Mouse (Mus musculus) heart, embryonic 14.5 days (tissue): ENCODE measurements around the gene Slc27a4. TPM values are rescaled to one million over a fixed set of nuclear protein-coding genes. Genes with fewer than 3 reads are reported as not detected.

Source experiments
- ATAC-seq: fragments of 200-750 bp; cut with Nextera tagmentation; 2 replicates; pipeline ENCODE4 v1.8.0; 2017; ENCODE audit warnings: low read depth, moderate TSS enrichment; ENCODE audit not compliant: insufficient number of reproducible peaks, insufficient read depth, low FRiP score
- H3K27ac ChIP-seq, 2 experiments: fragments of 200-500 bp in 1 of 2; fragments of 300-500 bp in 1 of 2; sonication (generic) in 1 of 2; replicated peaks in 1 of 2; 2 replicates each; pipeline ENCODE4 v1.5.1; 2012 to 2014; ENCODE audit warnings: low read depth in 2 of 2, low read length in 2 of 2, control low read depth in 1 of 2, mild to moderate bottlenecking in 1 of 2, mixed read lengths in 1 of 2; ENCODE audit not compliant: control insufficient read depth in 1 of 2, insufficient read depth in 1 of 2
- H3K27me3 ChIP-seq: fragments of 300-500 bp; sonication (generic); 2 replicates; pipeline ENCODE4 v1.6.1; 2014; ENCODE audit warnings: mild to moderate bottlenecking, low read length, control low read depth; ENCODE audit not compliant: control insufficient read depth, insufficient read depth
- H3K36me3 ChIP-seq: fragments of 300-500 bp; sonication (generic); 2 replicates; pipeline ENCODE4 v1.6.1; 2014; ENCODE audit warnings: mild to moderate bottlenecking, control low read depth, low read length, mixed read lengths; ENCODE audit not compliant: control insufficient read depth, insufficient read depth
- H3K4me1 ChIP-seq, 2 experiments: fragments of 200-500 bp in 1 of 2; fragments of 300-500 bp in 1 of 2; sonication (generic) in 1 of 2; 2 replicates each; pipeline ENCODE4 v1.6.1; 2012 to 2014; ENCODE audit warnings: low read length in 2 of 2, control low read depth in 1 of 2, mixed read lengths in 1 of 2; ENCODE audit not compliant: control insufficient read depth in 2 of 2, insufficient read depth in 2 of 2
- H3K4me2 ChIP-seq: fragments of 300-500 bp; sonication (generic); 2 replicates; pipeline ENCODE4 v1.6.1; 2014; ENCODE audit warnings: mild to moderate bottlenecking, low read length
- H3K4me3 ChIP-seq, 2 experiments: fragments of 200-500 bp in 1 of 2; fragments of 300-500 bp in 1 of 2; sonication (generic) in 1 of 2; 2 replicates each; pipeline ENCODE4 v1.5.1; 2012 to 2014; ENCODE audit warnings: low read length in 2 of 2, mild to moderate bottlenecking in 2 of 2, control low read depth in 1 of 2, low read depth in 1 of 2, moderate library complexity in 1 of 2; ENCODE audit not compliant: control insufficient read depth in 1 of 2, insufficient read depth in 1 of 2
- H3K9ac ChIP-seq: fragments of 300-500 bp; sonication (generic); 2 replicates; pipeline ENCODE4 v1.6.1; 2014; ENCODE audit warnings: mild to moderate bottlenecking, low read length
- H3K9me3 ChIP-seq: fragments of 300-500 bp; sonication (generic); 2 replicates; pipeline ENCODE4 v1.6.1; 2016; ENCODE audit warnings: low read length, control low read depth; ENCODE audit not compliant: control insufficient read depth
- WGBS: fragments of 180-500 bp; shearing (Covaris S2); extraction: QIAGEN DNeasy Blood & Tissue Kit; methylation state at CpG from one replicate; pipeline ENCODE4 v1.1.7; 2014; 5-methylcytosine and 5-hydroxymethylcytosine counted together
- polyA plus RNA-seq: library from polyadenylated mRNA; unstranded; fragments of >200 nt; fragmentation: Nextera tagmentation; extraction: Ambion mirVana; gene quantifications from 2 replicates; pipeline ENCODE4 v1.2.1, GENCODE M21; 2014

The Slc27a4 gene
- polyA plus RNA-seq = 7.8 and 9.5 TPM in 2 replicates

DNA sequence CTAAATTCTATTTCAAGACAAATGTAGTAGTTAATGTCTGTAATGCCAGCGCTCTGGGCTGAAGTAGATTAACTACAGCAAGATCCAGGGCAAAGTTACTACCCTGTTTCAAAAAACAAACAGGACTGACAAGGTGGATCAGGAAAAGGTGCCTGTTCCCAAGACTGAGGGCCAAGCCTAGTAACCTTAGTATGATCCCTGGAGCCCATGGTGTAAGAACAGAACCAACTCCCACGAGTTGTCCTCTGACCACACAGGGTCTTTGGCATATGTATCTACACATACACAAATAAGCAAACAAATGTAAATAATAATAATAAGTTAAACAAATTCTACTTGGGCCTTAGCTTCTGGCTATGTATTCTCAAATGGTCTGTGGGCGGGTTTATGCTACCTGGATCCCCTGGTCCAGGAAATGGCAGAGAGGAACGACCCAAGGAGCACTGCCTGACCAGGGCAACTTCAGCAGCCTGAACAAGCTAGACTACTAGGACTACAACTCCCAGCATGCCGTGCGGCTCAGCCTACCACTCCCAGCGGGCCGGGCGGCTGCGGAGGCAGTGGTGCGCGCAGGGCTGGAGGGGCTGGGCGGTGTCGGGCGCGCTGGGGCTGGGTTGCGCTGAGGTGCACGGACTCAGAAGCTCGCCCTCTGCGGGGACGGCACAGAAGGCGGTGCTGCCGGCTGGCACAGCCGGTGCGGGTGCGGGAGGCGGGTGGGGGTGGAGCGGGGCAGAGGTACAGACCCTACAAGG lies at the start of gene Slc27a4:
TSS of gene Slc27a4 (plus strand) at position 560 of the 752 bp plus-strand sequence.
- Histone ChIP-seq H3K27ac (peak within 1 kb of the TSS; percentile 1 to 73; a peak in 2 of 4 replicates), H3K4me2 (peak within 1 kb of the TSS; percentile 96), H3K36me3 (peaks cover 30% of the 10 kb centered on the region), H3K9ac (peak within 1 kb of the TSS; percentile 88), H3K4me3 (peak within 1 kb of the TSS; percentile 78 to 79), H3K9me3 (no peaks in the 10 kb centered on the region), H3K4me1 (peaks cover 2 to 9% of the 10 kb centered on the region in 2 experiments; a peak in 3 of 4 replicates), H3K27me3 (no peaks in the 10 kb centered on the region)
- ATAC-seq = peak; percentile 93
- 5% methylated on average over 25 of the region's 28 CpGs for WGBS

DNA sequence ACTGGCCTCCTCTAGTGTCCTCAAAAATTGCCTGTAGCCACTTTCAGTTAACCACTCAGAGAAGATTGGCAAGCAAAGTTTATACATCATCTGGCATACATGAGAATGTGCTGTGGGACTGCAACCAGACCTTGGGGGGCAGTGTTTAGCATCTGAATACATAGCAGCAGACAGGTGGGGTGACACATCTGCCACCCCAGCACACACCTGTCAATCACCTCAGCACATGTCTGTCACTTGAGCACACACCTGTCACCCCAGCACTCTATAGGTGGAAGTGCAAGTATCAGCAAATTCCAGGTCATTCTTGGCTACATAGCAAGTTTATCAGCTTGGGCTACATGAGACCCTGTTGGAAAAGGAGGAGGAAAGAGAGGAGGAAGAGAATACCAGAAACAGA lies 46.7 kb upstream of the Slc27a4 start:
- Histone ChIP-seq H3K9me3 (no peaks in the 10 kb centered on the region), H3K9ac (no peak overlapping the region)

GRCm38 (mm10) chr2:29764831-29765230 lies 37.6 kb upstream of the Slc27a4 start:
- H3K36me3 ChIP-seq = no peaks in the 10 kb centered on the region
- H3K9me3 ChIP-seq = no peaks in the 10 kb centered on the region
- no peaks in the 10 kb centered on the region for H3K4me1 ChIP-seq
- no peak overlapping the region for H3K9ac ChIP-seq
- no peak overlapping the region for H3K4me3 ChIP-seq
- no peak overlapping the region for H3K27ac ChIP-seq
- 0 out of 2 replicates have a peak, but pooled peaks cover 10% of the 10 kb centered on the region for H3K27me3 ChIP-seq
- WGBS = 3% methylated on average over 1 of the region's 1 CpGs
- no peak for ATAC-seq
- no peak overlapping the region for H3K4me2 ChIP-seq

More for the DNA sequence above, 46.7 kb upstream of the Slc27a4 start:
- no peak overlapping the region for H3K4me3 ChIP-seq
- H3K36me3 ChIP-seq = no peaks in the 10 kb centered on the region
- no peaks in the 10 kb centered on the region for H3K4me1 ChIP-seq
- no peak for ATAC-seq
- H3K27me3 ChIP-seq = peaks cover 26% of the 10 kb centered on the region
- no peak overlapping the region for H3K4me2 ChIP-seq
- H3K27ac ChIP-seq = no peak overlapping the region

GRCm38 (mm10) chr2:29767976-29768709 lies 34.3 kb upstream of the Slc27a4 start:
- WGBS = 57% methylated on average over 11 of the region's 11 CpGs
- Histone ChIP-seq H3K9me3 (no peaks in the 10 kb centered on the region), H3K9ac (no peak overlapping the region), H3K4me3 (no peak overlapping the region), H3K4me2 (no peak overlapping the region), H3K4me1 (0 out of 4 replicates have a peak, but pooled peaks cover 0 to 2% of the 10 kb centered on the region in 2 experiments), H3K36me3 (no peaks in the 10 kb centered on the region), H3K27me3 (0 out of 2 replicates have a peak, but pooled peaks cover under 1% of the 10 kb centered on the region), H3K27ac (no peak overlapping the region)
- ATAC-seq = no peak

DNA sequence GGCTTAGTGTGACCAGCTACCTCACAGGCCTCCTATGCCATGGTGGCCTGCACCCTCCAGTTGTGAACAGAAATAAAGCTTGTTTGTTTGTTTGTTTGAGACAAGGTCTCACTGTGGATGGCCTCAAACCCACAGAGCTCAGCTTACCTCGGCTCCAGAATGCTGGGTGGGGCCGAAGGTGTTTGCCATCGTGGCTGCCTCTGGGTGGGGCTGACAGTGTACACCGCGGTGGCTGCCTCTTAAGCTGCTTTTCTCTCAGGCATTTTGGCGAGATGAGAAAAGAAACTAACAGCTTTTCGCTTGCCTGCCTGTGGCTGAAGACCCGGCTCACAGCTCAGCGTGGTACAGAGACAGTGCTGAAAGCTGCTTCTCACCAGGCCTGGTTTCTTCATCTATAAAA lies 33.5 kb upstream of the Slc27a4 start:
- no peaks in the 10 kb centered on the region for H3K9me3 ChIP-seq
- no peaks in the 10 kb centered on the region for H3K27me3 ChIP-seq
- H3K9ac ChIP-seq = no peak overlapping the region
- H3K4me3 ChIP-seq = no peak overlapping the region
- H3K4me1 ChIP-seq = peaks cover 0 to 2% of the 10 kb centered on the region in 2 experiments; a peak in 2 of 4 replicates
- H3K27ac ChIP-seq = no peak overlapping the region
- ATAC-seq = no peak
- no peaks in the 10 kb centered on the region for H3K36me3 ChIP-seq
- WGBS = 65% methylated on average over 9 of the region's 9 CpGs
- no peak overlapping the region for H3K4me2 ChIP-seq

DNA sequence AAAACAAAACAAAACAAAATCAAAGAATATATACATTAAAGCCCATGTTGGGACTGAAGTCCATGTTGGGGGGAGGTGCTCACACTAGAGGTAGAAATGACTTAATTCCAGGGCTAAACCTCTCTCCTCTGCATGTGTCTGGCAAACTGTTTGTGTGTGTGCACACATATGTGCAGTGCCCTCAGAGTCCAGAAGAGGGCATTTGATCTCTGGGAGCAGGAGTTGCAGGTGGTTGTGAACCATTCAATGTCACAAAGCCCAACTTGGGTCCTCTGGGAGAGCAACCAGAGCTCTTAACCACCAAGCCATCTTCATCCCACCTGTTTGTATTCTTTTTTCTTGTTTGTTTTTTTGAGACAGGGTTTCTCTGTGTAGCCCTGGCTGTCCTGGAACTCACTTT lies 32.3 kb upstream of the Slc27a4 start:
- no peak overlapping the region for H3K4me2 ChIP-seq
- no peaks in the 10 kb centered on the region for H3K9me3 ChIP-seq
- H3K36me3 ChIP-seq = no peaks in the 10 kb centered on the region
- H3K4me1 ChIP-seq = peaks cover 0 to 2% of the 10 kb centered on the region in 2 experiments; a peak in 2 of 4 replicates
- no peak for ATAC-seq
- H3K9ac ChIP-seq = no peak overlapping the region
- no peak overlapping the region for H3K27ac ChIP-seq
- no peak overlapping the region for H3K4me3 ChIP-seq
- H3K27me3 ChIP-seq = no peaks in the 10 kb centered on the region

GRCm38 (mm10) chr2:29771611-29772461 lies 30.6 kb upstream of the Slc27a4 start:
- no peak overlapping the region for H3K9ac ChIP-seq
- no peak overlapping the region for H3K27ac ChIP-seq
- no peak for ATAC-seq
- WGBS = 63% methylated on average over 8 of the region's 8 CpGs
- H3K36me3 ChIP-seq = peaks cover 5% of the 10 kb centered on the region
- H3K4me2 ChIP-seq = no peak overlapping the region
- H3K9me3 ChIP-seq = no peaks in the 10 kb centered on the region
- H3K4me1 ChIP-seq = peaks cover 0 to 2% of the 10 kb centered on the region in 2 experiments; a peak in 2 of 4 replicates
- H3K4me3 ChIP-seq = no peak overlapping the region
- H3K27me3 ChIP-seq = no peaks in the 10 kb centered on the region
